Mouse (Mus musculus): ENCODE measurements around the gene Pdss2. TPM values are rescaled to one million over a fixed set of nuclear protein-coding genes. Genes with fewer than 3 reads are reported as not detected.

Pdss2 gene
- polyA plus RNA-seq (2016; fragmentation: Nextera tagmentation; extraction: Ambion mirVana) = 12.2 and 12.3 TPM in 2 replicates

DNA sequence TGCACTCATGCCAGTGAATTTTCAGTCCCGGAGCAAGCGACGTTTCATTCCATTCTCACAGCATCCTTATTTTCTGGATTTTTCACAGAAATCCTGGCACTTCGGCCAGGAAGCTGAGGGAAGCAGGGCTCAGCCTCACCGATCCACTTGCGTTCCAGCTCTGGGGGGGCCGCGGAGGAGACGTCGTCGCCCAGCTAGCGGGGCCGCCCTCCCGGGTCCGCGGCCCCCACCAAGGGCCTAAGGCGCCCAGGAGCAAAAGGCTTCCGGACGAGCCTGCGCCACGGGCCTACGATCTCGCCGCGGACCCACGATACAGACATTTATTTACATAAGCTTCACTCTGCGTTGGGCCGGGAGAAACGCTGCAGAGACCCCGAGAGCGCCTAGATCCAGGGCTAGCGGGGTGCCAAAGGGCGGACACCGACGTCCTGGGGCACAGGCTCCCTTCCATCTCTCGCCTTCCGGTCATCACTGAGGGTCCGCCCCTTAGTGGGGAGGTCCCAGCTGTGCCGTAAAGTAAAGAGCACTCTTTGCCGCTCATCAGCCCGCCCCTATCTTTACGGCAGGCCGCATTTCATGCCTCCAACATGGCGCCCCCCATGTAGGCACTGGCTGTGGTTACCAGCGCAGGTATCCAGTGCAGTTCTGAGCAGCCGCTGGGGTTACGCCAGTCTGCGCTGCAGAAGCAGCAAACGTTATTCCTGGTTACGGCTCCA is at the start of gene Pdss2:
Gene Pdss2, plus strand, starts transcription at position 577 of the 716 bp plus-strand sequence.
- Histone ChIP-seq H3K9me3 (replicated peaks) (no peaks in the 10 kb centered on the region), H3K27me3 (replicated peaks) (no peaks in the 10 kb centered on the region), H3K4me2 (peak within 1 kb of the TSS; percentile 78), H3K27ac (ENCODE audit: poor library complexity, severe bottlenecking) (peak within 1 kb of the TSS; percentile 91), H3K4me3 (peak within 1 kb of the TSS; percentile 65), H3K9ac (peak within 1 kb of the TSS; percentile 75), H3K36me3 (no peaks in the 10 kb centered on the region), H3K4me1 (replicated peaks) (peaks cover 8% of the 10 kb centered on the region)
- peak; percentile 97 for ATAC-seq (ENCODE audit: insufficient number of reproducible peaks, low FRiP score)
- WGBS = under 1% methylated on average over 50 of the region's 50 CpGs

DNA sequence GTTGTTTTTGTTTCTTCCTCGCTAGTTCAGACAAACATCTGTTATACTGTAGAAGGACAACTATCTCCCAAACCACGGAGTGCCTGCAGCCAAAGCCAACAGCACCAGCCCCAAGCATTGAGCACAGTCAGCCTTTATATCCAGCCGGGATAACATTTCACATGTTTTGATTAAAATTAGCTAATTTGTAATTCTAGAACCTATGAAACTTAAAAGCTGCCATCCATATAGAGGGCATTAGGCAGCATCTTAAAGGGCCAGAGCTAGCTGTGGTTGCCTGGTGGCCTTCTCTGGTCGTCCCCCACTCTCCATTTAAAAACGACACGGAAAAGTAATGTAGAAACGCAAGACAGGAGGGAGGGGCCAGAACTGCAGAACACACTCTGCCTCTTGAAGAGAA is 49.2 kb upstream of the Pdss2 start:
- Histone ChIP-seq H3K9ac (no peak overlapping the region), H3K4me3 (peak overlapping the region; percentile 93), H3K9me3 (replicated peaks) (no peaks in the 10 kb centered on the region), H3K4me2 (peak overlapping the region; percentile 85), H3K27me3 (replicated peaks) (peaks cover 6% of the 10 kb centered on the region), H3K27ac (ENCODE audit: poor library complexity, severe bottlenecking) (0 out of 2 replicates have a peak overlapping the region, but pooled peaks have one; percentile 14), H3K36me3 (no peaks in the 10 kb centered on the region), H3K4me1 (replicated peaks) (peaks cover 27% of the 10 kb centered on the region)
- ATAC-seq (ENCODE audit: insufficient number of reproducible peaks, low FRiP score) = no peak
- WGBS = 9% methylated on average over 7 of the region's 7 CpGs

DNA sequence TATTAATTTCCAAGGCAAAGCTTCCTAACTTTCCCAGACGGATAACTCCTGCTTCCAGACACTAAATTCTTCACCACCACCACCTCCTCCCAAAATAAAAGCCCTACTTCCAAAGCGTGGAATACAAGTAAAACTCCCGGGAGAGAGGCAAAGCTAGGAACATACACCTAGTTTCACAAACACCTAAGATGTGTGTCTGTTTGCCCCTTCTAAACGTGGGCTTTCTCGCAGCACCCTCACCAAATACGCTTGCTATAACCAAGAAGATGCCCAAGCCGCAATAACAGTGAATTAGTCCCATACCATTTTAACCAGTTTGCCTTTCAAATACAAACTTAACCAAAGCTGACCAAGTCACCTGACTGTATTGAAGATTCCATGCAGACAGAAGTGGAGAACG is 48.7 kb upstream of the Pdss2 start:
- Histone ChIP-seq H3K9me3 (replicated peaks) (no peaks in the 10 kb centered on the region), H3K4me2 (peak overlapping the region; percentile 85), H3K9ac (peak overlapping the region; percentile 88; the same call in 1 of the 2 replicates), H3K4me3 (peak overlapping the region; percentile 93), H3K27ac (ENCODE audit: poor library complexity, severe bottlenecking) (no peak overlapping the region), H3K27me3 (replicated peaks) (peaks cover 6% of the 10 kb centered on the region), H3K36me3 (no peaks in the 10 kb centered on the region), H3K4me1 (replicated peaks) (peaks cover 27% of the 10 kb centered on the region)
- ATAC-seq (ENCODE audit: insufficient number of reproducible peaks, low FRiP score) = no peak
- 9% methylated on average over 8 of the region's 8 CpGs for WGBS

DNA sequence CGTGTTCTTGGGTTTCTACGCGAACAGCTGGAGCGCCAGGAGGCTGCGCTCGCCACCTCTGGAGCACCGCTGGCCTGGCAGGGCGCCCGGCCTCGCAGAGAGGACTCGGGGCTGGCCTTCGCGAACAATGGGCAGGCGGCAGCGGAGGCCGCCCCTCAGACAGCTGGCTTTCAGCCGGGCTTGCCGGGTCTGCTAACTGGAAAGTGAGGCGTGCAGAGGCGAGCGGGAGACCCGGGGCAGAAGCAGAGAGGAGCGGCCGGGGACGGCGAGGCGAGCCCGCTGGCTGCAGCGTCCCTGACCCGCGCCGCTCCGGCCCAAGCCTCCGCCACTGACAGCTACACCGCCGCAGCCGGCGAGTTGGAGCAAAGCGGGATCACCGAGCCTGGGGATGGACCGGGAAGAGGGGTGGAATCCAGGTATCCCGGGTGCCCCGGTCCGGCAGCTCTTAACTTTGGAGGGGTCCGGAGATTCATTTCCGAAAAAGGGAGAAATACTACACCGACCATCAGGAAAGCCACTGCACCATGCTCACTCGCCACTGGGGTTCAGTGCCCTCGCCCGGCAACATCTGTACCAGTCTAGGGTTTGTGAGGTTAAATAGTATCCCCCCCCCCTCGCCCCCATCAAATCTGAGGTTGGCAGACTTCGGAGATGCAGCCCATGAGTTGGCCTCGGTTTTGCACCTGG is 48.0 kb upstream of the Pdss2 start:
- under 1% methylated on average over 53 of the region's 53 CpGs for WGBS
- H3K27ac ChIP-seq (ENCODE audit: poor library complexity, severe bottlenecking) = peak overlapping the region; percentile 31; the same call in 1 of the 2 replicates

DNA sequence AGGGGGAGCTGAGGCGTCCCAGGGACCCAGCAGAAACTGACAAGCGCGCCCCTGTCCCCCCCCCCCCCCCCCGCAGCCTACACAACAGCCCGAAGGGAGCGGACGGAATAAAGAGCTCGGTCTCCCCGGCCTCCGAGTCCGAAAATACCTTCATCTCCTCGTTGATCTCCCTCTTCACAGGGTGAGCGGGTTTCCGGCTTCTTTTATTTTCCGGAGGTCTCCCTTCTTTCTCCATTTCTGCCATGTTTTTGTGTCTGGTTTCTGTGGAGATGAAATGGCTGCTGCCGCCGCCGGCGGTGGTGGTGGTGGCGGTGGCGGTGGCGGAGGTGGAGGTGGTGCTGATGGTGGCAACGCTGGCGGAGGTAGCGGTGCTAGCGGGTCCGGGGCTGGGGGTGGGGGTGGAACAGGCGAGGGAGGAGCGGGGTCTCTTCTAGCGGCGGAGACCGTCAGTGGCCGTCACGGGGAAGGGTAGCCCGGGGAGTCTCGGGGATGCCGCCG is 47.4 kb upstream of the Pdss2 start:
- H3K27me3 ChIP-seq (replicated peaks) = peaks cover 6% of the 10 kb centered on the region
- H3K9me3 ChIP-seq (replicated peaks) = no peaks in the 10 kb centered on the region
- 0% methylated on average over 25 of the region's 38 CpGs for WGBS
- H3K27ac ChIP-seq (ENCODE audit: poor library complexity, severe bottlenecking) = peak overlapping the region; percentile 52
- H3K4me1 ChIP-seq (replicated peaks) = peaks cover 27% of the 10 kb centered on the region
- no peaks in the 10 kb centered on the region for H3K36me3 ChIP-seq
- peak overlapping the region; percentile 93 for H3K4me3 ChIP-seq
- ATAC-seq (ENCODE audit: insufficient number of reproducible peaks, low FRiP score) = peak; percentile 46; the same call in 1 of the 2 replicates
- peak overlapping the region; percentile 88 for H3K9ac ChIP-seq
- peak overlapping the region; percentile 85 for H3K4me2 ChIP-seq

More for the DNA sequence above, 48.0 kb upstream of the Pdss2 start:
- peaks cover 27% of the 10 kb centered on the region for H3K4me1 ChIP-seq (replicated peaks)
- H3K4me3 ChIP-seq = peak overlapping the region; percentile 93
- peak; percentile 46 for ATAC-seq (ENCODE audit: insufficient number of reproducible peaks, low FRiP score)
- peak overlapping the region; percentile 88 for H3K9ac ChIP-seq
- peaks cover 6% of the 10 kb centered on the region for H3K27me3 ChIP-seq (replicated peaks)
- peak overlapping the region; percentile 85 for H3K4me2 ChIP-seq
- H3K9me3 ChIP-seq (replicated peaks) = no peaks in the 10 kb centered on the region
- H3K36me3 ChIP-seq = no peaks in the 10 kb centered on the region

DNA sequence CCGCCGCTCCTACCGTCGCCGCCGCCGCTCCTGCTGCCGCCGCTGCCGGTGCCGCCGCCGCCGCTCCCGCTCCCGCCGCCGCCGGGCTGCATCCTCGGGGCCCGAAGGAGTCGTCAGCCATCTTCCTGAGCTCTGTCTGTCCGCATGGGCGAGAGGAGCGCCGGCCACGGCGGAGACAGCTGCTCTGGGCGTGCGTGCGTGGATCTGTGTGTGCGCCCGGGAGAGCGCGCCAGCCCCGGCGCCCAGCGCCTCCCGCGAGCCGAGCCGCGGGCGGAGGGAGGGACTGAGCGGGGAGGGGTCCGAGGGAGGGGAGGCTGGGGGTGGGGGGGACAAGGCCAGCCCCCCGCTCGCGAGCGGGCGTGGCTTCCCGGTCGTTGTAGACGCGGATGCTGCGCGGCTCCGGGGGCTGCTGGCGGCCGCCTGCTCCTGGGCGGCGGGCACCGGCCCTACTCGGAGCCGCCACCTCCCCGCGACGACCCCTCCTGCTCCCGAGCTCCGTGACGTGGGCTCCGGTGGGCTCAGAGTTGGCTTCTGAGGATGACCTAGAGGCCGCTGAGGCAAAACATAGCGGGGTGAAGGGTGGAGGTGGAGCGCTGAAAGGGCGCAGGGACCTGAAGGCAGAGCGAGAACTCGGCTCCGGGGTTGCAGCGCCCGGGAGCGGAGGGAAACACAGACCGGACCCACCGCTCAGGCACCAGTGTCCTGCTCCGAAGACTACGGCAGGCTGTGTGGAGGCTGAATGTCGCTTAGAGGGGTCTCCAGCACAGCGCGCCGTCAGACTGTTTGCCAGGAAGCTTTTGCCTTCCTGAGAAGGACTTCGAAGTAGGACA is 46.7 kb upstream of the Pdss2 start, which contains the start of the genes Sobp and 9030612E09Rik:
Gene Sobp, minus strand, starts transcription at position 205 of the 830 bp plus-strand sequence.
Gene 9030612E09Rik, plus strand, starts transcription at position 379 of the 830 bp plus-strand sequence.
- Histone ChIP-seq H3K4me3 (peak within 1 kb of the TSS; percentile 93), H3K4me2 (peak within 1 kb of the TSS; percentile 85), H3K9ac (peak within 1 kb of the TSS; percentile 88), H3K27ac (ENCODE audit: poor library complexity, severe bottlenecking) (peak within 1 kb of the TSS; percentile 52), H3K4me1 (replicated peaks) (peaks cover 22% of the 10 kb centered on the region), H3K27me3 (replicated peaks) (peaks cover 6% of the 10 kb centered on the region), H3K36me3 (no peaks in the 10 kb centered on the region), H3K9me3 (replicated peaks) (no peaks in the 10 kb centered on the region)
- under 1% methylated on average over 90 of the region's 91 CpGs for WGBS
- peak; percentile 76 for ATAC-seq (ENCODE audit: insufficient number of reproducible peaks, low FRiP score)

DNA sequence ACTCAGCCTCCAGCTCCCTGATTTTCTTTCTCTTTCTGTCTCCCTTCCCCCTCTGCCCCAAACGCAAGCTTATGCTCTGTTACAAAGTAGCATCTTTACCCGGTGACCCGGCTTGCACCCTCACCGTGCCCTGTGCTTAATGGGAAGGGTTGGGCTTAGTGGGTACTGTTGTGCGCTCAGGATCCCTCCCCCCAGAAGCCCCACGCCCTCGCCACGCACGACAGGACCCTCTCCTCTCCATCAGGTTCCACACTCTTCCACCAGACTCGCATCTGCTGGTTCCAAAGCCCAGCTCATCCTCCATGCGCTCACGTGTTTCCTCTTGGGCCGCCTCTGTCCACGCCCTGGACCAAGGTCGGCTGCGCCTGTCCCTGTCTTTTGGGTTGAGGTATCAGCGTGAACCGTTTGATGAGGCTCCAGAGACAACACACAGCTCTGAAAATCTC is 46.1 kb upstream of the Pdss2 start:
- no peaks in the 10 kb centered on the region for H3K9me3 ChIP-seq (replicated peaks)
- H3K4me2 ChIP-seq = peak overlapping the region; percentile 85
- peaks cover 22% of the 10 kb centered on the region for H3K4me1 ChIP-seq (replicated peaks)
- H3K27me3 ChIP-seq (replicated peaks) = peaks cover 6% of the 10 kb centered on the region
- H3K9ac ChIP-seq = peak overlapping the region; percentile 88
- peak overlapping the region; percentile 93 for H3K4me3 ChIP-seq
- WGBS = 1% methylated on average over 18 of the region's 18 CpGs
- ATAC-seq (ENCODE audit: insufficient number of reproducible peaks, low FRiP score) = no peak
- H3K36me3 ChIP-seq = no peaks in the 10 kb centered on the region
- no peak overlapping the region for H3K27ac ChIP-seq (ENCODE audit: poor library complexity, severe bottlenecking)

DNA sequence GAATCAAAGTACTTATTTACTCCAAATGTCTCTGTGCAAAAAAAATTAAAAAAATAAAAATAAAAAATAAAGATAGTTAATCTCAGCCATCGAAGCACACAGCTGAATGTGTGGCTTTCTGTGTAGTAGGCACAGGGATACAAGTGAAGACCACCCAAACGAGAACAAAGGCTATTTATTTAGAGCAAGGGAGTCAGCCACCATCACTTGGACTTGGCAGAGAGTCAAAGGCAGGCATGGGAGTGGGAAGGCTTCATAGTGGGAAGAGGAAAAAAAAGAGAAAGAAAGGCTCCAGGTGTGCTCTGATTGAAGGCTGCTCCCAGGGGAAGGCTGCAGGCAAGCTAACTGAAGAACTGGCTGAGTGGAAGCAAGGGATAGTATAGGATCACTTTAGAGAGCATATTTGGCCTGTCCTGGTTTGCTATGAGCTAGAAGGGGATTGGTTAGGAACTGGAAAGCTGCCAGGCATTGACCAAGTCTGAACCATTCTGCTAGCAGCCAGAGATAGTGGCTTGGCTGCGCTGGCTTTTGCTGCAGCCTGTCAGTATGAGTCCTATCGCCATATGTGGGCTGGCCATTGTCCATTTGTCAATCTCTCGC is 40.9 kb upstream of the Pdss2 start:
- Histone ChIP-seq H3K27ac (ENCODE audit: poor library complexity, severe bottlenecking) (no peak overlapping the region), H3K9ac (no peak overlapping the region), H3K4me1 (replicated peaks) (peaks cover 7% of the 10 kb centered on the region), H3K9me3 (replicated peaks) (peaks cover 7% of the 10 kb centered on the region; the same call in 1 of the 2 replicates), H3K4me3 (no peak overlapping the region), H3K4me2 (no peak overlapping the region), H3K27me3 (replicated peaks) (peaks cover 6% of the 10 kb centered on the region), H3K36me3 (no peaks in the 10 kb centered on the region)
- ATAC-seq (ENCODE audit: insufficient number of reproducible peaks, low FRiP score) = no peak
- 37% methylated on average over 5 of the region's 5 CpGs for WGBS

DNA sequence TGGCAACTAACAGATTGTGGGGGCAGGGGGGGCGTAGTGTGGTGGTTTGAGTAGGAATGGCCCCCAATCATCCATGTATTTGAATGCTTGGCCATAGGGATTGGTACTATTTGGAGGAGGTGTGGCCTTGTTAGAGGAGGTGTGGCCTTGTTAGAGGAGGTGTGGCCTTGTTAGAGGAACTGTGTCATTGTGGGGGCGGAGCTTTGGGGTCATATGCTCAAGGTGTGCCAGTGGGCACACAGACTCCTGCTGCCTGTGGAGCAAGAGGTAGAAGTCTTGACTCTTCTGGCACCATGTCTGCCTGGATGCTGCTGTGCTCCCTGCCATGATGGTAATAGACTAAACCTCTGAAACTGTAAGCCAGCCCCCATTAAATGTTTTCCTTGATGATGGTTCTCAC is 21.1 kb upstream of the Pdss2 start:
- no peak overlapping the region for H3K4me2 ChIP-seq
- 0 out of 2 replicates have a peak, but pooled peaks cover 6% of the 10 kb centered on the region for H3K9me3 ChIP-seq (replicated peaks)
- no peak for ATAC-seq (ENCODE audit: insufficient number of reproducible peaks, low FRiP score)
- no peaks in the 10 kb centered on the region for H3K36me3 ChIP-seq
- H3K4me1 ChIP-seq (replicated peaks) = no peaks in the 10 kb centered on the region
- WGBS = 85% methylated on average over 2 of the region's 2 CpGs
- H3K9ac ChIP-seq = no peak overlapping the region
- no peak overlapping the region for H3K4me3 ChIP-seq
- H3K27me3 ChIP-seq (replicated peaks) = no peaks in the 10 kb centered on the region
- H3K27ac ChIP-seq (ENCODE audit: poor library complexity, severe bottlenecking) = no peak overlapping the region

DNA sequence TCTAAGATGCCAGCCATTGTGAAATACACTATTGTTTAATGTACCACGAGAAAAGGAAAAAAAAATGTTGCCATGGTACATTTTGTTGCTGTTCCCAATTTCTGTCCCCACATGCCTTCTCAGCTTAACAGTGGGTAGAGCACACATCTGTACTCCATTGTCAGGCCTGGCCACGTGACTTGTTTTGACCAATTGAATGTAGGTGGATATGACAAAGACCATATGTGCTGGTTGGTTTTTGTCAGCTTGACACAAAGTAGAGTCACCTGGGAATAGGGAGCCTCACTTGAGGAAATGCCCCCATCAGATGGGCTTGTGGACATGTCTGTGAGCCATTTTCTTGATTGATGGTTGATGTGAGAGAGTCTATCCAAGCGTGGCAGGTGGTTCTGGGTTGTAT is 17.4 kb upstream of the Pdss2 start:
- Histone ChIP-seq H3K36me3 (no peaks in the 10 kb centered on the region), H3K9ac (no peak overlapping the region), H3K27me3 (replicated peaks) (no peaks in the 10 kb centered on the region), H3K4me2 (no peak overlapping the region), H3K4me3 (no peak overlapping the region), H3K9me3 (replicated peaks) (peaks cover 6% of the 10 kb centered on the region; the same call in 1 of the 2 replicates), H3K27ac (ENCODE audit: poor library complexity, severe bottlenecking) (no peak overlapping the region), H3K4me1 (replicated peaks) (no peaks in the 10 kb centered on the region)
- 81% methylated on average over 3 of the region's 3 CpGs for WGBS
- no peak for ATAC-seq (ENCODE audit: insufficient number of reproducible peaks, low FRiP score)

Data from heart, embryonic 12.5 days (tissue).